Mouse (Mus musculus): ENCODE data around the gene Parp1.

Parp1 gene

GRCm38 (mm10) chr1:180568761-180569452 lies at the start of gene Parp1:
Gene Parp1, plus strand, starts transcription at chr1:180568924.
- peak; percentile 83 for DNase-seq (ENCODE audit: low read depth, low spot score)

- DNase-seq (ENCODE audit: low read depth, low spot score): no peak
Measured at GRCm38 (mm10) chr1:180519520-180519919, 49.2 kb upstream of the Parp1 start.

GRCm38 (mm10) chr1:180520190-180520589 lies 48.5 kb upstream of the Parp1 start:
- DNase-seq (ENCODE audit: low read depth, low spot score): no peak

GRCm38 (mm10) chr1:180523320-180523719 lies 45.4 kb upstream of the Parp1 start:
- no peak for DNase-seq (ENCODE audit: low read depth, low spot score)

GRCm38 (mm10) chr1:180525301-180525700 lies 43.4 kb upstream of the Parp1 start:
- no peak for DNase-seq (ENCODE audit: low read depth, low spot score)

- DNase-seq (ENCODE audit: low read depth, low spot score): no peak
Measured at GRCm38 (mm10) chr1:180529847-180530246, 38.9 kb upstream of the Parp1 start.

GRCm38 (mm10) chr1:180530457-180531263 lies 38.1 kb upstream of the Parp1 start:
- no peak for DNase-seq (ENCODE audit: low read depth, low spot score)

- DNase-seq (ENCODE audit: low read depth, low spot score): no peak
Measured at GRCm38 (mm10) chr1:180532671-180533070, 36.1 kb upstream of the Parp1 start.

- no peak for DNase-seq (ENCODE audit: low read depth, low spot score)
Measured at GRCm38 (mm10) chr1:180536719-180537118, 32.0 kb upstream of the Parp1 start.

GRCm38 (mm10) chr1:180541251-180541650 lies 27.5 kb upstream of the Parp1 start:
- no peak for DNase-seq (ENCODE audit: low read depth, low spot score)

GRCm38 (mm10) chr1:180541883-180542711 lies 26.6 kb upstream of the Parp1 start:
- DNase-seq (ENCODE audit: low read depth, low spot score): no peak

GRCm38 (mm10) chr1:180542712-180543371 lies 25.9 kb upstream of the Parp1 start:
- DNase-seq (ENCODE audit: low read depth, low spot score): no peak

- DNase-seq (ENCODE audit: low read depth, low spot score): no peak
Measured at GRCm38 (mm10) chr1:180545918-180546545, 22.7 kb upstream of the Parp1 start.

- DNase-seq (ENCODE audit: low read depth, low spot score): no peak
Measured at GRCm38 (mm10) chr1:180546798-180547750, 21.6 kb upstream of the Parp1 start.

GRCm38 (mm10) chr1:180547751-180548669 lies 20.7 kb upstream of the Parp1 start:
- DNase-seq (ENCODE audit: low read depth, low spot score): no peak

GRCm38 (mm10) chr1:180549539-180550308 lies 19.0 kb upstream of the Parp1 start:
- DNase-seq (ENCODE audit: low read depth, low spot score): no peak

- DNase-seq (ENCODE audit: low read depth, low spot score): no peak
Measured at GRCm38 (mm10) chr1:180550770-180551169, 18.0 kb upstream of the Parp1 start.

- no peak for DNase-seq (ENCODE audit: low read depth, low spot score)
Measured at GRCm38 (mm10) chr1:180556899-180557298, 11.8 kb upstream of the Parp1 start.
